Mouse (Mus musculus) intestine, embryonic 14.5 days (tissue): ENCODE data around the gene Wbp2. TPM values are rescaled to one million over a fixed set of nuclear protein-coding genes. Genes with fewer than 3 reads are reported as not detected.
A peak's percentile ranks its signal among the peaks of the same experiment; 100 is the strongest.
"Not testable (repeated sequence)": the region's sequence is repeated elsewhere in the genome, so short reads cannot be mapped to it uniquely, and the experiment has no call there.

Experiments
- ATAC-seq: fragments of 200-750 bp; cut with Nextera tagmentation; replicated peaks from 2 replicates; pipeline ENCODE4 v1.8.0; 2017; ENCODE audit warnings: low read depth, moderate number of reproducible peaks, moderate TSS enrichment, moderate library complexity; ENCODE audit not compliant: low FRiP score, low TSS enrichment
- DNase-seq: peaks from one replicate; pipeline ENCODE4 v3.0.0-alpha.2; 2018; ENCODE audit warnings: low spot score
- H3K27ac ChIP-seq: fragments of 300-500 bp; sonication (generic); 2 replicates; pipeline ENCODE4 v1.5.1; 2014; ENCODE audit warnings: low read depth, mild to moderate bottlenecking, control low read depth
- H3K27me3 ChIP-seq: fragments of 300-500 bp; sonication (generic); replicated peaks from 2 replicates; pipeline ENCODE4 v1.6.1; 2014; ENCODE audit warnings: low read length, control low read depth; ENCODE audit not compliant: control insufficient read depth, insufficient read depth
- H3K36me3 ChIP-seq: fragments of 300-500 bp; sonication (generic); 2 replicates; pipeline ENCODE4 v1.6.1; 2014; ENCODE audit warnings: low read length, control low read depth; ENCODE audit not compliant: control insufficient read depth, insufficient read depth
- H3K4me1 ChIP-seq: fragments of 300-500 bp; sonication (generic); replicated peaks from 2 replicates; pipeline ENCODE4 v1.6.1; 2014; ENCODE audit warnings: low read length, control low read depth, mixed read lengths; ENCODE audit not compliant: control insufficient read depth, insufficient read depth
- H3K4me2 ChIP-seq: fragments of 300-500 bp; sonication (generic); 2 replicates; pipeline ENCODE4 v1.6.1; 2014; ENCODE audit warnings: low read length
- H3K4me3 ChIP-seq: fragments of 300-500 bp; sonication (generic); 2 replicates; pipeline ENCODE4 v1.5.1; 2014; ENCODE audit warnings: low read depth, low read length, control low read depth, mixed read lengths
- H3K9ac ChIP-seq: fragments of 300-500 bp; sonication (generic); 2 replicates; pipeline ENCODE4 v1.6.1; 2014; ENCODE audit warnings: mild to moderate bottlenecking, low read length
- H3K9me3 ChIP-seq: fragments of 300-500 bp; sonication (generic); 2 replicates; pipeline ENCODE4 v1.6.1; 2016; ENCODE audit warnings: low read length, control low read depth; ENCODE audit not compliant: control insufficient read depth
- WGBS: fragments of 180-500 bp; shearing (Covaris S2); extraction: QIAGEN DNeasy Blood & Tissue Kit; methylation state at CpG from one replicate; pipeline ENCODE4 v1.1.7; 2014; 5-methylcytosine and 5-hydroxymethylcytosine counted together
- polyA plus RNA-seq: library from polyadenylated mRNA; unstranded; fragments of >200 nt; fragmentation: Nextera tagmentation; extraction: Ambion mirVana; gene quantifications from 2 replicates; pipeline ENCODE4 v1.2.1, GENCODE M21; 2014

Wbp2 gene
- polyA plus RNA-seq, 1 experiment from 2014 or later: 85.0 TPM

GRCm38 (mm10) chr11:116129091-116129790, 42.4 kb upstream of the Wbp2 start:
- peak overlapping the region; percentile 43; the same call in 1 of the 2 replicates for H3K4me3 ChIP-seq
- no peak for ATAC-seq
- peaks cover 38% of the 10 kb centered on the region for H3K36me3 ChIP-seq
- H3K9me3 ChIP-seq: no peaks in the 10 kb centered on the region
- no peak overlapping the region for H3K27ac ChIP-seq
- peaks cover 18% of the 10 kb centered on the region for H3K4me1 ChIP-seq
- 86% methylated on average over 9 of the region's 9 CpGs for WGBS
- peak overlapping the region; percentile 67; the same call in 1 of the 2 replicates for H3K9ac ChIP-seq
- peak overlapping the region; percentile 50 for H3K4me2 ChIP-seq
- DNase-seq: no peak
- no peaks in the 10 kb centered on the region for H3K27me3 ChIP-seq

- H3K9ac ChIP-seq: no peak overlapping the region
- WGBS: 66% methylated on average over 9 of the region's 9 CpGs
- no peaks in the 10 kb centered on the region for H3K27me3 ChIP-seq
- H3K27ac ChIP-seq: no peak overlapping the region
- DNase-seq (no peak), ATAC-seq (no peak)
- no peaks in the 10 kb centered on the region for H3K9me3 ChIP-seq
- H3K4me3 ChIP-seq: no peak overlapping the region
- H3K4me1 ChIP-seq: peaks cover 18% of the 10 kb centered on the region
- peak overlapping the region; percentile 30; the same call in 1 of the 2 replicates for H3K4me2 ChIP-seq
- H3K36me3 ChIP-seq: peaks cover 30% of the 10 kb centered on the region
These were observed 41.2 kb upstream of the Wbp2 start for GRCm38 (mm10) chr11:116127986-116128385.

GRCm38 (mm10) chr11:116127156-116127980, 40.6 kb upstream of the Wbp2 start, which contains the start of gene Trim47:
Gene Trim47 (minus strand): TSS chr11:116127210.
- Histone ChIP-seq H3K27me3 (no peaks in the 10 kb centered on the region), H3K9ac (peak within 1 kb of the TSS; percentile 29; the same call in 1 of the 2 replicates), H3K4me1 (peaks cover 18% of the 10 kb centered on the region), H3K4me3 (peak within 1 kb of the TSS; percentile 3), H3K9me3 (no peaks in the 10 kb centered on the region), H3K36me3 (peaks cover 27% of the 10 kb centered on the region), H3K27ac (peak within 1 kb of the TSS; percentile 36; the same call in 1 of the 2 replicates), H3K4me2 (peak within 1 kb of the TSS; percentile 30)
- DNase-seq (peak; percentile 84), ATAC-seq (no peak; the same call in 1 of the 2 replicates)
- WGBS: 23% methylated on average over 23 of the region's 23 CpGs

- Histone ChIP-seq H3K36me3 (peaks cover 19% of the 10 kb centered on the region), H3K9ac (no peak overlapping the region), H3K4me2 (no peak overlapping the region), H3K27ac (no peak overlapping the region), H3K9me3 (no peaks in the 10 kb centered on the region), H3K4me3 (no peak overlapping the region), H3K27me3 (no peaks in the 10 kb centered on the region), H3K4me1 (peaks cover 18% of the 10 kb centered on the region)
- DNase-seq: no peak
- 92% methylated on average over 15 of the region's 15 CpGs for WGBS
- ATAC-seq: no peak
These were observed 39.5 kb upstream of the Wbp2 start for GRCm38 (mm10) chr11:116126261-116126660.

GRCm38 (mm10) chr11:116121731-116122245, 35.0 kb upstream of the Wbp2 start:
- not testable (repeated sequence) for H3K27ac ChIP-seq, H3K4me2 ChIP-seq, H3K27me3 ChIP-seq, H3K4me1 ChIP-seq, H3K9me3 ChIP-seq, H3K4me3 ChIP-seq, DNase-seq, H3K9ac ChIP-seq, ATAC-seq
- peaks cover 19% of the 10 kb centered on the region for H3K36me3 ChIP-seq
- 93% methylated on average over 8 of the region's 8 CpGs for WGBS

GRCm38 (mm10) chr11:116117819-116118218, 31.0 kb upstream of the Wbp2 start:
- H3K27ac ChIP-seq: no peak overlapping the region
- DNase-seq (no peak), ATAC-seq (no peak)
- no peaks in the 10 kb centered on the region for H3K4me1 ChIP-seq
- no peak overlapping the region for H3K9ac ChIP-seq
- H3K4me3 ChIP-seq: no peak overlapping the region
- no peaks in the 10 kb centered on the region for H3K9me3 ChIP-seq
- H3K4me2 ChIP-seq: no peak overlapping the region
- no peaks in the 10 kb centered on the region for H3K27me3 ChIP-seq
- H3K36me3 ChIP-seq: peaks cover 3% of the 10 kb centered on the region; the same call in 1 of the 2 replicates

- ATAC-seq: no peak
- DNase-seq: no peak
- Histone ChIP-seq H3K4me2 (no peak overlapping the region), H3K27me3 (no peaks in the 10 kb centered on the region), H3K27ac (no peak overlapping the region), H3K4me1 (no peaks in the 10 kb centered on the region), H3K9ac (no peak overlapping the region), H3K36me3 (no peaks in the 10 kb centered on the region), H3K4me3 (no peak overlapping the region), H3K9me3 (no peaks in the 10 kb centered on the region)
- WGBS: 69% methylated on average over 12 of the region's 12 CpGs
These were observed 30.4 kb upstream of the Wbp2 start for GRCm38 (mm10) chr11:116117241-116117640.

GRCm38 (mm10) chr11:116111611-116112203, 24.9 kb upstream of the Wbp2 start:
- H3K36me3 ChIP-seq: no peaks in the 10 kb centered on the region
- no peak overlapping the region for H3K4me2 ChIP-seq
- WGBS: 88% methylated on average over 19 of the region's 19 CpGs
- H3K4me1 ChIP-seq: peaks cover 13% of the 10 kb centered on the region
- H3K9ac ChIP-seq: no peak overlapping the region
- no peak overlapping the region for H3K4me3 ChIP-seq
- DNase-seq (no peak), ATAC-seq (no peak)
- H3K27me3 ChIP-seq: peaks cover 44% of the 10 kb centered on the region
- no peak overlapping the region for H3K27ac ChIP-seq
- no peaks in the 10 kb centered on the region for H3K9me3 ChIP-seq
